Mouse (Mus musculus): Measurements from ENCODE around the gene Coro2b.
"Not testable (repeated sequence)": the region's sequence is repeated elsewhere in the genome, so short reads cannot be mapped to it uniquely, and the experiment has no call there.

Coro2b gene

GRCm38 (mm10) chr9:62450862-62451261 lies 86.0 kb downstream of the Coro2b start:
- in situ Hi-C loops (cut with MboI; ENCODE audit: low sequenced_read_pairs) = no loop called here

DNA sequence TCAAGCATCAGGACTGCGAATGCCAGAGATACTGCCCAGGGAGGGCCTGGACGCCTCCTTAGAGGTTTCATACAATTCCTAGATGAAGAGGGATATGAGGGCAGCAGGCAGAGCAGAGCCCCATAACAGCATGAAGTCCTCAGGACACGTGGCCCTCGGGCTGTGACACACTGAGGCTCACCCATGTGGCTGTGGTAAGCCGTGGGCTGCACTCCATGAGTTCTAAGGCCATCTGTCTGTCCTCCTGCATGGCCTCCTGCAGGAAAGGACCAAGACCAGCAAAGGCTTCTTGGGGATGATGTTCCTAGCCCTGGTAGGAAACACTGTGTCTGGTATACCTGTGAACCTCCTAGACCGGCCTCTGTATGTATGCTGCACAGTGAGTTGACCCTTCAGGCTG lies 86.5 kb downstream of the Coro2b start:
- in situ Hi-C loops (cut with MboI; ENCODE audit: low sequenced_read_pairs) = no loop called here

GRCm38 (mm10) chr9:62447337-62447736 lies 89.5 kb downstream of the Coro2b start:
- in situ Hi-C loops (cut with MboI; ENCODE audit: low sequenced_read_pairs) = not testable (repeated sequence)

DNA sequence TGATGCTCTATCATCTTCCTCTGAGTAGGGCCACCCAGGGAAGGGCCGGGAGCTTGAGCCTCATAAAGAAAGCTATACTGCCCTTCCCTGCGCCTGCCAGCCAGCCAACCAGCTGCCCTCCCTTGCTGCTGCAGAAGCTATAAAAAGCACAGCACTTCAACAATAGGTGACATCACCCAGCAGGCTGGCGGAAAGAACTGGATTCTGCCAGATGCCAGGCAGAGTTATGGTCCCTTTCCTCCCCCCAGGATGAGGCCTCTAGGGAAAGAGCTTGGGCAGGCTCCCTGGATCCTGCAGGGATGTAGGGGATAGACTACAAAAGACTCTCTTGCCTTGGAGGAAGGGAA lies 98.1 kb downstream of the Coro2b start:
- in situ Hi-C loops (cut with MboI; ENCODE audit: low sequenced_read_pairs) = no loop called here

- in situ Hi-C loops (cut with MboI; ENCODE audit: low sequenced_read_pairs) = no loop called here
Observed at GRCm38 (mm10) chr9:62438085-62438754, 98.6 kb downstream of the Coro2b start.

DNA sequence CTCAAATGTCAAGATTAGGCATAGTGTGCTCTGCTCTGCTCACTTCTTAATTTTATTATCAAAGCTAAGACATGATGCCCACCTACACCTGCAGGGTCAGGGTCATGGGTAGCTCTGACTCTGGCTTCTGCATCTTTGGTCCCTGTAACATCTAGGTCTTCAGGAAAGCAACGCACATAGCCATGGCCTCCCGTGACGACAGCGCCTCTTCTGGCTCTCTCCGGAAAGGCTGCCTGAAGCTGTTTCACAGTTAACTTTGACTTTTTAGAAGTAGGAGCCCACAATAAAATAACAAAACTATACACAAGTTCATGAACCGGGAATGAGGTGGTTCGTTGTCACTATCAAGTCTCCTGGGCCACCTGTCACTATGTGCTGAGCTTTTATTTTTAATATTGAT lies 99.4 kb downstream of the Coro2b start:
- in situ Hi-C loops (cut with MboI; ENCODE audit: low sequenced_read_pairs) = no loop called here

- in situ Hi-C loops (cut with MboI; ENCODE audit: low sequenced_read_pairs) = no loop called here
Observed at GRCm38 (mm10) chr9:62435613-62436318, 101.1 kb downstream of the Coro2b start.

GRCm38 (mm10) chr9:62432261-62433060 lies 104.4 kb downstream of the Coro2b start:
- in situ Hi-C loops (cut with MboI; ENCODE audit: low sequenced_read_pairs) = no loop called here

DNA sequence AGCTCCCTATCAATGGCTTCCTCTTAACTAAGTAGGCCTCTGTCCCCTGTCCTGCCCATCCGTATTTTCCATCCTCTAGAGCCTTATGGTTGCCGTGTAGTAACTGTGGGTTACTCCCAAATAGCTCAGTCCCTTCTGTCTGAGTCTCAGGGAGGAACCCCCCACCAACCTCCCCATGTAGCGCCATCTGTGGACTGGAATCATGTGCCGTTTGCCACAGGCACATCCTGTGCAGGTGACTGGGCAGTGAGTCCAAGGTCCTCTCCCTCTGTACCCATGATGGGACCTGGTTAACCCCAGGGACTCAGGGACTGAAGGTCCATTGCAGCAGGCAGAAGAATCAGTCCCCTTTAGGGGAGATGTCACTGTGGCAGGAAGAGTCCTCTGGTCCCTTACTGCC lies 106.1 kb downstream of the Coro2b start:
- in situ Hi-C loops (cut with MboI; ENCODE audit: low sequenced_read_pairs) = no loop called here

DNA sequence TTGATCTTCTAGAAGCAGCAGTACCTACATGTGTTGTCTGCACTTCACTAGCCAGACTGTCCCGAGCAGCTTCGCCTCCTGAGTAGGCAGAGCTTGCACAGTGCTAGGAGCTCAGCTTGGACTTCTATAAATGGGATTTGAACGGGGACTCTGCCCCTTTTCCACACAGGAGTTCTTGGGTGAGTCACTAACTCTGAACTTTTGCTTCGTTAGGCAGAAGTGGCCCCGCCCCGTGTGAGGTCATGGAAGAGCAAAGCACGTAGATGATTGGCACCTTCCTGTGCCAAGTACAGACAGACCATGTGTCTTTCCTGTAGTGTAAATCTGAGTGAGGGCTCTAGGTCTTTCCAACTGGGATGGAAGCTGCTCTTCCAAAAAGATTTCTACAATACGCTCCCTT lies 109.8 kb downstream of the Coro2b start:
- in situ Hi-C loops (cut with MboI; ENCODE audit: low sequenced_read_pairs) = no loop called here

- in situ Hi-C loops (cut with MboI; ENCODE audit: low sequenced_read_pairs) = no loop called here
Observed at GRCm38 (mm10) chr9:62426531-62426930, 110.3 kb downstream of the Coro2b start.

DNA sequence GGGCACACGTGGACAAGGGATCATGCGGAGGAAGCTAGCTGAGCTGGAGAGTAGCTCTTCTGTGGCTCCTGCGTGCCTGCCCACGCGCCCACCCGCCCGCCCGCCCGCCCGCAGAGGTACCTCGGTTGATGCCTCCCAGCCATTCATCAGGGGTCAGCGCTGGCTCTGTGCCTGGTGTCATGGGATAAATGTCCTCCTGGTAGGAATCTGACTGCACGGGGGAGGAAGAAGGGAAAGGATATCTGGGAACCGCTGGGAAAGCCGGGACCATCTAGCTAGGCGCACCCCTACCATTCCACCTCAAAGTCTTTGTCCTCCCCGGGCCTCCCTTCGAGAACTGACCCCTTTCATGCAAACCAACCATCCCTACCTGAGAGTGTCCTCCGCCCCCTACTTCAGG lies 110.8 kb downstream of the Coro2b start:
- in situ Hi-C loops (cut with MboI; ENCODE audit: low sequenced_read_pairs) = no loop called here

DNA sequence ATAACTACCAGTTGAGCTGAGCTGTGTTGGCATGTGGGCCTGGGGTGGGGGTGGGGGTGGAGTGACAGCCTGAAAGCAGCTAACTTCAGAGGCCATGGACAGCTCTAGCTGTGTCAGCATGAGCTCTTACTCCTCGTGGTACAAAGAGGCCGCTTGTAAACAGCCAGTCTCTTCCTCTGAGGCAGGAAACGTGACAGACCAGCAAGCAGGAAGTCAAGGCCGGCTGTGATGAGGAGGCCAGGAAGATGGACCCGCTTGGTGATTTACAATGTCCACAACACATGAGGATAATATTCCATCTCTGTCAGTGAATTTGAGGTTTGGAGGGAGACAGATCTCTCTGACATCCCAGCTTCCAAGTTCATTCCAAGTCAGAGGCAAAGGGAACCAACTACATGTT lies 111.6 kb downstream of the Coro2b start:
- in situ Hi-C loops (cut with MboI; ENCODE audit: low sequenced_read_pairs) = no loop called here

DNA sequence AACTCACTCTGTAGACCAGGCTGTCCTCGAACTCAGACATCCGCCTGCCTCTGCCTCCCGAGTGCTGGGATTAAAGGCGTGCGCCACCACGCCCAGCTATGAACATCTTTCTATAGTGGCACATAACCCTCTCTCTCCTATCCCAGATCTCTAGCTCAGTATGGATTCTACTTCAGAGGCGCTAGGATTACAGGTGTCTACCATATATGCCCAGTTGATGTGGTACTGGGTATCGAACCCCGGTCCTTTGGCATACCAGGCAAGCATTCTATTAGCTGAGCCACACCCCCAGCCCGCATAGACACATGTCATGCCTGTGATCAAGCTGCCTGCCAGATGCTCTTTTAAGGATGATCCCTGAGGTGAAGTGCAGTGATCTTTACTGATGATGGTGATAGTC lies 113.0 kb downstream of the Coro2b start:
- in situ Hi-C loops (cut with MboI; ENCODE audit: low sequenced_read_pairs) = no loop called here

- in situ Hi-C loops (cut with MboI; ENCODE audit: low sequenced_read_pairs) = no loop called here
Observed at GRCm38 (mm10) chr9:62422926-62423325, 113.9 kb downstream of the Coro2b start.

GRCm38 (mm10) chr9:62421911-62422310 lies 114.9 kb downstream of the Coro2b start:
- in situ Hi-C loops (cut with MboI; ENCODE audit: low sequenced_read_pairs) = no loop called here

DNA sequence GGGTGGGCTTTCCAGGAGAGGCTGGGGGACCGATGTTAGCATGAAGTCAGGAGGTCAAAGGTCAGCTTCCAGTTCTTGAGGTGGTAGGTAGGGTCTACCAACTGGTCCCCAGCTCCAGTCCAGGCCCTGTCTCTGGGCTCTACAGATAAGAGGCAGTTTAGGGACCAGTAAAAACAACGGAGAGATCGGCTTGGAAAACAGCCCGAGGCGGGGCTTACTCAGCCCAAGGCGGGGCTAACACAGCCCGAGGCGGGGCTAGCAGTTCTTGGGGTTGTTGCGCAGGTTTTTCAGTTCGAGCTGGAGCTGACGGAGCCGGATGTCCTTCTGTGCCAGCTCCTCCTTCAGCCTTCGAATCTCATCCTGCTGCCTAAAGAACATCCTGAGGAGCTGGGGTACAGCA lies 115.8 kb downstream of the Coro2b start:
- in situ Hi-C loops (cut with MboI; ENCODE audit: low sequenced_read_pairs) = no loop called here

DNA sequence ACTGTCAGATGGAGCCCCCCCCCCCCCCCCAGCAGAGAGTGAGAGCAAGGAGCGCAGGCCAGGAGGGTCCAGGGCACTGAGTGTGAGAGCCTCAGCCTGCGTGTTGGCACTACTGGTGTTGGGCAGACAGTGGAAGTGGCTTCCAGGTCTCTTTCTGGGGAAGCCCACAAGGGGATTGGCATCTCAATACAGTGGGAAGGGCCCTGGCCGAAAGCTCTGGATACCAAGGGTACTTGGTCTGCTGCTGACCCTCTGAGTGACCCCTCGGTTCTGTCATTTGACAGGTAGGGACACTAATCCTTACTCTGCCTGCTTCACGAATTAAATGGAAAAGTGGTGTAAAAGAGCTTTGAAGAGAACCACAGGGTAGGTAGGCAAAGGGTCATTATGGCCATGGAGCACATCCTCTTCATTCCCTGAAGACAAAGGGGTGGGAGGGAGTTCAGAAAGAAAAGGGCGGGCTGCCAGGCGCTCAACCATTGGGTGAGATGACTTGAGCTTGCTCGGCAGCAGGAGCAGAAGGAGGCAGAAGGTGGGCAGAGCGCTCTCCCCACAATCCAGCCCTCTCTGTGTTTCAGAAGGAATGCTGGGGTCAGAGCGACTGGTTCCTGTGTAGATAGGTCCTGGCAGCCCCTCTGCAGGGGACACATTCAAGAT lies 116.5 kb downstream of the Coro2b start:
- in situ Hi-C loops (cut with MboI; ENCODE audit: low sequenced_read_pairs) = no loop called here

- in situ Hi-C loops (cut with MboI; ENCODE audit: low sequenced_read_pairs) = no loop called here
Observed at GRCm38 (mm10) chr9:62418742-62419141, 118.1 kb downstream of the Coro2b start.

DNA sequence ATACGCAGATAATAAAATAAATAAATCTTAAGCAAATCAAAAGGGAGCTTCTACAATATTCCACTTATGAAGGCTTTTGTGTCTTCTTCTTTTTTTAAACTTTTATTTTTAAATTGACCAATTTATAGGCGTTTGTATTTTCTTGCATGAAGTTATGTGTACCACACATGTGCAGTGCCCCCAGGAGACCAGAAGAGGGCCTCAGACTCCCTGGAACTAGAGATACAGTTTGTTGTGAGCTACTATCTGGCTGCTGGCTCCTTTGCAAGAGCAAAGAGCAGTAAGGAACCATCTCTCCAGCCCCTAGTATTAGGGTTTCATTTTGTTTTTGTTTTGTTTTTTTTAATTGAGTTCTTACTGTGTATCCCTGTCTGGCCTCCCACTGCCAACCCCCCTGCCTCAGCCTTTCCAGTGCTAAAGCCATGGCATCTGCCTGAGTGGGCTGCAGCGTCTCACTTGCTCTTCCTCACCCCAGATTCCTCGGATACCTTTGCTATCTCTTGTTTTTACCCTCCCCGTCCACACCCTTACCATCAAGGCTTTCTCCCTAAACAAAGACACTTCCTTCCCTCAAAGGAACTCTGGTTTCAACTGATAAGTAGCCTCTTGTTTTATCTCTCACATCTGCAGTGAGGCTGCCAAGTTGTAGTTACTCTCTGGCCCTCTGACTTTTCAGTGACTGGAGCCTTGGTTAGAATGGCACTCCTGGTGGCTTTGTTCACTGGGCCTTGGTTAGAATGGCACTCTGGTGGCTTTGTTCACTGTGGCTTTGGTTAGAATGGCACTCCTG lies 129.3 kb downstream of the Coro2b start:
- in situ Hi-C loops (cut with MboI; ENCODE audit: low sequenced_read_pairs) = no loop called here

All from CH12F3 (cell line).